Mouse (Mus musculus) left cerebral cortex, adult 2 months (tissue): Measurements from ENCODE around the gene Shank3. TPM values are rescaled to one million over a fixed set of nuclear protein-coding genes. Genes with fewer than 3 reads are reported as not detected.

Experiments
- DNase-seq, 2 experiments: peaks; one replicate each; pipeline ENCODE4 v3.0.0; 2021 to 2022; ENCODE audit warnings: low spot score in 2 of 2, mixed read lengths in 1 of 2; ENCODE audit errors: extremely low spot score in 1 of 2
- H3K27ac ChIP-seq: fragments of 200-600 bp; 2 replicates; pipeline ENCODE4 v1.8.1; 2022
- H3K4me3 ChIP-seq: fragments of 200-600 bp; 2 replicates; pipeline ENCODE4 v1.8.1; 2022
- CTCF ChIP-seq: fragments of 200-600 bp; IDR thresholded peaks from 2 replicates; pipeline ENCODE4 v1.8.1; 2022; ENCODE audit warnings: antibody characterized with exemption, mild to moderate bottlenecking, moderate library complexity
- intact Hi-C: fragments of 180-260 bp; cut with DNase I; formaldehyde crosslinking; loops from one replicate; pipeline ENCODE4 v1.15.1; 2025
- total RNA-seq, 2 experiments: library from RNA; stranded (reverse); gene quantifications; 2 replicates each; pipeline ENCODE4 v1.2.3; 2021

Gene Shank3
- total RNA-seq, 2 experiments from 2014 or later = 222 to 239 TPM

- Histone ChIP-seq H3K27ac (no peak overlapping the region), H3K4me3 (no peak overlapping the region)
- peak; percentile 34 for TF ChIP-seq CTCF
- DNase-seq = no peak
- intact Hi-C loops = no loop called here
Observed at GRCm38 (mm10) chr15:89463334-89464235, 35.8 kb upstream of the Shank3 start.

- intact Hi-C loops = loop anchor here (5.0 kb wide), 2 partner anchors 62 to 93 kb away; partner anchors contain the start of gene Sco2
- DNase-seq = no peak
- Histone ChIP-seq H3K4me3 (no peak overlapping the region), H3K27ac (no peak overlapping the region)
- TF ChIP-seq CTCF = no peak
Observed at GRCm38 (mm10) chr15:89465052-89465451, 34.4 kb upstream of the Shank3 start.

GRCm38 (mm10) chr15:89468577-89468976, 30.8 kb upstream of the Shank3 start:
- intact Hi-C loops = loop anchor here (5.0 kb wide), 2 partner anchors 59 to 96 kb away; partner anchors contain the start of gene Sco2
- no peak for DNase-seq
- Histone ChIP-seq H3K4me3 (no peak overlapping the region), H3K27ac (no peak overlapping the region)
- TF ChIP-seq CTCF = peak; percentile 77

- no peak for DNase-seq
- no peak overlapping the region for H3K27ac ChIP-seq
- intact Hi-C loops = no loop called here
- TF ChIP-seq CTCF = no peak
- no peak overlapping the region for H3K4me3 ChIP-seq
Observed at GRCm38 (mm10) chr15:89471476-89471875, 27.9 kb upstream of the Shank3 start.

- intact Hi-C loops = no loop called here
- Histone ChIP-seq H3K27ac (no peak overlapping the region), H3K4me3 (no peak overlapping the region)
- no peak for DNase-seq
- TF ChIP-seq CTCF = no peak
Observed at GRCm38 (mm10) chr15:89473370-89473769, 26.1 kb upstream of the Shank3 start.

GRCm38 (mm10) chr15:89473921-89474320, 25.5 kb upstream of the Shank3 start:
- DNase-seq = no peak
- TF ChIP-seq CTCF = no peak
- no peak overlapping the region for H3K27ac ChIP-seq
- intact Hi-C loops = no loop called here
- no peak overlapping the region for H3K4me3 ChIP-seq

GRCm38 (mm10) chr15:89474596-89475292, 24.7 kb upstream of the Shank3 start:
- no peak for TF ChIP-seq CTCF
- Histone ChIP-seq H3K4me3 (no peak overlapping the region; the same call in 1 of the 2 replicates), H3K27ac (no peak overlapping the region)
- intact Hi-C loops = no loop called here
- no peak for DNase-seq

- Histone ChIP-seq H3K27ac (no peak overlapping the region; the same call in 1 of the 2 replicates), H3K4me3 (peak overlapping the region; percentile 56)
- intact Hi-C loops = no loop called here
- DNase-seq = no peak
- no peak for TF ChIP-seq CTCF
Observed at GRCm38 (mm10) chr15:89475293-89475600, 24.2 kb upstream of the Shank3 start.

GRCm38 (mm10) chr15:89475611-89476474, 23.6 kb upstream of the Shank3 start:
- peak overlapping the region; percentile 56 for H3K4me3 ChIP-seq
- DNase-seq = peak; percentile 91 to 92
- intact Hi-C loops = loop anchor here (2.0 kb wide), 1 partner anchor 23 kb away; the partner anchor contains the start of gene Shank3
- no peak for TF ChIP-seq CTCF
- peak overlapping the region; percentile 96 for H3K27ac ChIP-seq

GRCm38 (mm10) chr15:89476475-89476815, 23.0 kb upstream of the Shank3 start:
- Histone ChIP-seq H3K4me3 (peak overlapping the region; percentile 56), H3K27ac (peak overlapping the region; percentile 96)
- no peak for TF ChIP-seq CTCF
- DNase-seq = no peak
- intact Hi-C loops = loop anchor here (2.0 kb wide), 1 partner anchor 22 kb away; the partner anchor contains the start of gene Shank3

- TF ChIP-seq CTCF = no peak
- Histone ChIP-seq H3K4me3 (peak within 1 kb of the TSS; percentile 56), H3K27ac (peak within 1 kb of the TSS; percentile 96)
- intact Hi-C loops = loop anchor here (2.0 kb wide), 1 partner anchor 22 kb away; the partner anchor contains the start of gene Shank3
- no peak for DNase-seq
Observed at GRCm38 (mm10) chr15:89477091-89477491, 22.3 kb upstream of the Shank3 start, which contains the start of gene Arsa. Arsa (minus strand) TSS chr15:89477425.
